Mouse (Mus musculus) E14TG2a.4 (cell line): ENCODE results near the gene Mier1.

Experiments used
- CTCF ChIP-seq: conservative IDR thresholded peaks from 2 replicates; pipeline ENCODE4 v1.5.1; 2014; ENCODE audit warnings: low read length
- POU5F1 ChIP-seq: IDR thresholded peaks from 2 replicates; pipeline ENCODE4 v1.6.1; 2014; ENCODE audit warnings: low read length, borderline replicate concordance

DNA sequence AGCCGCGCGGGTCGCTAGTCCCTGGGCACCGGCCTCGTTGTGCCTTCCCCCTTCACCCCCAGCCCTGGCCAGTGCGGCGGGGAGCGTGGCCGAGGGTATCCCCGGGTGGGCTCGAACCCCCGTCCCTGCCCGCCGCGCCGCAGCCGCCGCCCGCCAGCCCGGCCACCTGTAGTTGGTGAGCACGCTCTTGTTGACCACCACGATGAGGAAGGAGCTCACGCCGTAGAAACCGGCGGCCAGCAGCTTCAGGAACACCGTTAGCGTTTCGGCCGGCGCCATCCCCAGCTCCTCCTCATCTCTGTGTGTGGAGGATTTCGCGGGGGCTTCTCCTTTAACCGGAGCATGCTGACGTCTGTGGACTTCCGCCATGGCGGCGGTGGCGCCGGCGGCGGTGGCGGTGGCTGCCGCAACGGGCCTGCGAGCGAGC is 100.3 kb downstream of the Mier1 start:
- TF ChIP-seq CTCF (no peak), POU5F1 (no peak)
